Mouse (Mus musculus) c-Kit-positive CD71-positive TER-119-negative erythroid progenitor cells, embryonic 14.5 days (primary cell): Measurements from ENCODE around the gene Gm11115.

Experiments
- DNase-seq: peaks from one replicate; pipeline ENCODE4 v3.0.0-alpha.2; 2013; ENCODE audit warnings: low read depth

Gene Gm11115

DNA sequence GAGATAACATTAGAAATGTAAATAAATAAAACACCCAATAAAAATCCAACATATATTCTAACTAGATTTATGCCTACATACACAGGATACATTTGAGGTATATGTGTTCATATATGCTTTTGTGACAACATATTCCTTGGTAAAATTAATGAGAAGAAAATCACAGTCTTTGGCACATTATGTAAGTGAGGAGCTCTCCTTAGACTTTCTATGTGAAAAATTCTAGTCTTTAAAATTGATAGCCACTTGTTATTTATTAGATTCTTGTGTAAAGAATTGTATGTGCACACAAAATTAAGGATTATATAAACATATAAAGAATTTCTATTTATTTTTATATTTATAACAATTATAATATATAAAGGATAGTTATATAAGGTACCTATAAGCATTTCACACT lies at the start of gene Gm11115:
Gm11115 (minus strand) TSS at position 101 of the 400 bp plus-strand sequence.
- no peak for DNase-seq

DNA sequence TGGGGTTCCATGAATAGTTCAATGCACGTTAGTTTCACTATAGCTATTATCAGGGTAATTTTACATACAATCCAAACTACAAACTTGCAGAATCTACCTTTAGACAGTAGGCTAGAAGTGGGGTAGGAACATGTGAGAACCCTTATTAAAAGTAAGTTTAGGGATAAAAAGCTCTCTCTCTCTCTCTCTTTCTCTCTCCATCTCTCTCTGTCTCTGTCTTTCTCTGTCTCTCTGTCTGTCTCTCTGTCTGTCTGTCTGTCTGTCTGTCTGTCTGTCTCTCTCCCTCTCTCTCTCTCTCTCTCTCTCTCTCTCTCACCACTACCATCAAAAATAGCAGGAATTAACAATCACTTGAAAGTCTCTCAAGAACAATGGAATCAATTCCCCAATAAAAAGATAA lies 42.5 kb downstream of the Gm11115 start, which contains the start of gene Gm11116:
Gm11116 (minus strand) TSS at position 101 of the 400 bp plus-strand sequence.
- DNase-seq: no peak
